Mouse (Mus musculus) intestine, embryonic 14.5 days (tissue): ENCODE measurements around the gene Pdgfra. TPM values are rescaled to one million over a fixed set of nuclear protein-coding genes. Genes with fewer than 3 reads are reported as not detected.

Source experiments
- ATAC-seq: fragments of 200-750 bp; cut with Nextera tagmentation; replicated peaks from 2 replicates; pipeline ENCODE4 v1.8.0; 2017; ENCODE audit warnings: low read depth, moderate number of reproducible peaks, moderate TSS enrichment, moderate library complexity; ENCODE audit not compliant: low FRiP score, low TSS enrichment
- DNase-seq: peaks from one replicate; pipeline ENCODE4 v3.0.0-alpha.2; 2018; ENCODE audit warnings: low spot score
- H3K27ac ChIP-seq: fragments of 300-500 bp; sonication (generic); 2 replicates; pipeline ENCODE4 v1.5.1; 2014; ENCODE audit warnings: low read depth, mild to moderate bottlenecking, control low read depth
- H3K27me3 ChIP-seq: fragments of 300-500 bp; sonication (generic); replicated peaks from 2 replicates; pipeline ENCODE4 v1.6.1; 2014; ENCODE audit warnings: low read length, control low read depth; ENCODE audit not compliant: control insufficient read depth, insufficient read depth
- H3K36me3 ChIP-seq: fragments of 300-500 bp; sonication (generic); 2 replicates; pipeline ENCODE4 v1.6.1; 2014; ENCODE audit warnings: low read length, control low read depth; ENCODE audit not compliant: control insufficient read depth, insufficient read depth
- H3K4me1 ChIP-seq: fragments of 300-500 bp; sonication (generic); replicated peaks from 2 replicates; pipeline ENCODE4 v1.6.1; 2014; ENCODE audit warnings: low read length, control low read depth, mixed read lengths; ENCODE audit not compliant: control insufficient read depth, insufficient read depth
- H3K4me2 ChIP-seq: fragments of 300-500 bp; sonication (generic); 2 replicates; pipeline ENCODE4 v1.6.1; 2014; ENCODE audit warnings: low read length
- H3K4me3 ChIP-seq: fragments of 300-500 bp; sonication (generic); 2 replicates; pipeline ENCODE4 v1.5.1; 2014; ENCODE audit warnings: low read depth, low read length, control low read depth, mixed read lengths
- H3K9ac ChIP-seq: fragments of 300-500 bp; sonication (generic); 2 replicates; pipeline ENCODE4 v1.6.1; 2014; ENCODE audit warnings: mild to moderate bottlenecking, low read length
- H3K9me3 ChIP-seq: fragments of 300-500 bp; sonication (generic); 2 replicates; pipeline ENCODE4 v1.6.1; 2016; ENCODE audit warnings: low read length, control low read depth; ENCODE audit not compliant: control insufficient read depth
- WGBS: fragments of 180-500 bp; shearing (Covaris S2); extraction: QIAGEN DNeasy Blood & Tissue Kit; methylation state at CpG from one replicate; pipeline ENCODE4 v1.1.7; 2014; 5-methylcytosine and 5-hydroxymethylcytosine counted together
- polyA plus RNA-seq: library from polyadenylated mRNA; unstranded; fragments of >200 nt; fragmentation: Nextera tagmentation; extraction: Ambion mirVana; gene quantifications from 2 replicates; pipeline ENCODE4 v1.2.1, GENCODE M21; 2014

Pdgfra gene
- polyA plus RNA-seq, result 50.9 and 62.3 TPM in 2 replicates

DNA sequence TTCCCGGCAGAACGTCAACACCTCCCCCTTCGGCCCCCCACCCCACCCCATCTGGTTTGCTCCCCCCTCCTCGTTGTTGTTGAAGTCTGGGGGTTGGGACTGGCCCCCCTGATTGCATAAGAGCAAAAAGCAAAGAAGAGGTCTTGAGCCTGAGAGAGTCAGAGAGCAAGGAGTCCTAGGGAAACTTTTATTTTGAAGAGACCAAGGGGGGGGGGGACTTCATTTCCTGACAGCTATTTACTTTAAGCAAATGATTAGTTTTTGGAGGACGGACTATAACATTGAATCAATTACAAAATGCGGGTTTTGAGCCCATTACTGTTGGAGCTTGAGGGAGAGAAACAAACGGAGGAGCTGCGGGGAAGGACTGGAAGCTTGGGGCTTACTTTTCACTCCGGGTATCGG, at the start of gene Pdgfra:
Gene Pdgfra (plus strand): TSS at position 272 of the 405 bp plus-strand sequence.
- H3K4me3 ChIP-seq, result peak within 1 kb of the TSS; percentile 63
- DNase-seq, result peak; percentile 64
- no peaks in the 10 kb centered on the region for H3K36me3 ChIP-seq
- H3K9me3 ChIP-seq, result no peaks in the 10 kb centered on the region
- peak within 1 kb of the TSS; percentile 93 for H3K9ac ChIP-seq
- ATAC-seq, result no peak
- H3K4me2 ChIP-seq, result peak within 1 kb of the TSS; percentile 55
- WGBS, result 3% methylated on average over 10 of the region's 10 CpGs
- H3K4me1 ChIP-seq, result peaks cover 14% of the 10 kb centered on the region
- H3K27ac ChIP-seq, result peak within 1 kb of the TSS; percentile 96
- H3K27me3 ChIP-seq, result peaks cover 56% of the 10 kb centered on the region

DNA sequence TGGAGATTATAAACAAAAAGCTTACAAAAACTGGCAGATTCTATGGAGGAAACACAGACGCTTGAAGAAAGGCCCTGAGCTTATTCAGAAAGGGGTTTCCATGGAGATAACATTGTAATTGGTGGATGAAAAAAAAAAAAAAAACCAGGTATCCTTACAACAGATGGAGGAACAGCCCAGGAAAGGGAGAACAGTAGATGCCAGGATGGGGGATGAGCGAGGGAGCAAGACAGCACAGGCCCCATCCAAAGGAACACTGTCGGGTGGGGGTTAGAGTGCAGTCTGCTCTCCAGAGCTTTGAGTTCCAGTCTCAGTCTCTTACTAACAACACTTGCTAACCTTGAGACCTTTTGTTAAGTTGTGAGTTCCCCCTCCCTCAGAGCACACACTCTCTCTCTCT, 45.6 kb upstream of the Pdgfra start:
- ATAC-seq (no peak), DNase-seq (no peak)
- Histone ChIP-seq H3K4me2 (no peak overlapping the region), H3K4me3 (no peak overlapping the region), H3K36me3 (no peaks in the 10 kb centered on the region), H3K9me3 (0 out of 2 replicates have a peak, but pooled peaks cover 3% of the 10 kb centered on the region), H3K4me1 (0 out of 2 replicates have a peak, but pooled peaks cover 2% of the 10 kb centered on the region), H3K9ac (no peak overlapping the region), H3K27ac (no peak overlapping the region), H3K27me3 (no peaks in the 10 kb centered on the region)
- 83% methylated on average over 3 of the region's 3 CpGs for WGBS

DNA sequence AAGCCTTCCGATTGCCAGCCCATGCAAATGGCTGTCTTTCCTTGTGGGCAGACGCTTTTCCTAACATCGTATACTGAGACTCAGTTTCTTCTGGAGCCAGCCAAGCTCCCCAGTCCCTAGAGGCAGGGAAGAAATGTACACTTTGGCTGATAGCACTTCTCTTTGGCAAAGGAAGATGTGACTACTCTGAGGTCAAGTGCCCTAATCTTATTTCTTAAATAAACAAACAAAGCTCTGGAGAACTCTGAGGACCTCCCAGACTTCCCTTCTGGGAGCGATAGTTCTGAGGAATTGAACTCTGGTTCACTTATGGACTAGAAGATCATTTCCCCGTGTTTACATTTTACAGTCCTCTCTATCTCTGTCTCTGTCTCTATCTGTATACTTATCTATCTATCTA, 42.7 kb upstream of the Pdgfra start:
- no peak overlapping the region for H3K27ac ChIP-seq
- no peaks in the 10 kb centered on the region for H3K27me3 ChIP-seq
- WGBS, result 30% methylated on average over 5 of the region's 5 CpGs
- 0 out of 2 replicates have a peak, but pooled peaks cover 2% of the 10 kb centered on the region for H3K4me1 ChIP-seq
- 0 out of 2 replicates have a peak, but pooled peaks cover 3% of the 10 kb centered on the region for H3K9me3 ChIP-seq
- no peaks in the 10 kb centered on the region for H3K36me3 ChIP-seq
- no peak overlapping the region for H3K4me3 ChIP-seq
- DNase-seq (no peak), ATAC-seq (no peak)
- H3K9ac ChIP-seq, result no peak overlapping the region
- H3K4me2 ChIP-seq, result no peak overlapping the region

DNA sequence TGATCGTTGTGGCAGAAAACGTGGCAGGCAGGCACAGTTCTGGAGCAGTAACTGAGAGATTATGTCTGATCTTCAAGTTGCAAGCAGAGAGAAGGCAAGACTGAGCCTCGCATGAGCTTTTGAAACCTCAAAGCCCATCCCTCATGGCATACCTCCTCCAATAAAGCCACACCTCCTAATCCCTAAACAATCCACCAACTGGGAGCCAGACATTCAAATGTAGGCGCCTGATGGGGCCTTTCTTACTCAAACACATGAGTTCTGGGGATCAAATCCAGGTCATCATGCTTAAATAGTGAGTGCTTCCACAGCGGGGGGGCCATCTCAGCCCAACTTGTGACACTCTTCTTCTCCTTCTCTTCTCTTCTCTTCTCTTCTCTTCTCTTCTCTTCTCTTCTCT, 40.3 kb upstream of the Pdgfra start:
- Histone ChIP-seq H3K36me3 (no peaks in the 10 kb centered on the region), H3K9ac (no peak overlapping the region), H3K9me3 (0 out of 2 replicates have a peak, but pooled peaks cover 3% of the 10 kb centered on the region), H3K4me1 (0 out of 2 replicates have a peak, but pooled peaks cover 2% of the 10 kb centered on the region), H3K4me2 (no peak overlapping the region), H3K27ac (no peak overlapping the region), H3K4me3 (no peak overlapping the region), H3K27me3 (no peaks in the 10 kb centered on the region)
- ATAC-seq (no peak), DNase-seq (no peak)
- 65% methylated on average over 5 of the region's 5 CpGs for WGBS

- no peak overlapping the region for H3K27ac ChIP-seq
- 61% methylated on average over 7 of the region's 7 CpGs for WGBS
- no peak for ATAC-seq
- no peaks in the 10 kb centered on the region for H3K9me3 ChIP-seq
- no peaks in the 10 kb centered on the region for H3K36me3 ChIP-seq
- no peak overlapping the region for H3K9ac ChIP-seq
- DNase-seq, result no peak
- H3K4me1 ChIP-seq, result no peaks in the 10 kb centered on the region
- no peak overlapping the region for H3K4me3 ChIP-seq
- H3K27me3 ChIP-seq, result no peaks in the 10 kb centered on the region
- no peak overlapping the region for H3K4me2 ChIP-seq
Measured at GRCm38 (mm10) chr5:75118840-75119239, 33.3 kb upstream of the Pdgfra start.

DNA sequence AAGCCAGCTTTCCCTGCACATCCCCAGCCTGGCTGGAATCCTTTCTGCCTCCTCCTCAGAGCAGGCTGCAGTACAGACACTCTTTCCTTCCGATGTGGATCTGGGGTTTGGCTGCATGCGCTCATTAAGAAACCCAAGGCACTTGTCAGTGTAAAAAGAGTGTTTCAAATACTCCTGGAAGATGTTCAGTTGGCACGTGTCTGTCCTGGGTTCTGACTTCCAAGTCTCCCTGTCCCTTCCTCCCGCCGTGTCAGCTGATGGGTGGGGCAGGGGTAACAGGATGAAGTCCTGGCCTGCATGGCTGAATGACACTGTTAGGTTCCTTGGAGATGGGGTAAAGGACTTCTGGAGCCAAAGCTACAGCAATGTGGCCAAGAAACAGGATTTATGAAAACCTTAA, 30.4 kb upstream of the Pdgfra start:
- H3K4me2 ChIP-seq, result no peak overlapping the region
- DNase-seq (no peak), ATAC-seq (no peak)
- H3K9me3 ChIP-seq, result no peaks in the 10 kb centered on the region
- H3K9ac ChIP-seq, result no peak overlapping the region
- 48% methylated on average over 5 of the region's 5 CpGs for WGBS
- no peaks in the 10 kb centered on the region for H3K36me3 ChIP-seq
- H3K4me1 ChIP-seq, result no peaks in the 10 kb centered on the region
- no peak overlapping the region for H3K27ac ChIP-seq
- H3K27me3 ChIP-seq, result no peaks in the 10 kb centered on the region
- no peak overlapping the region for H3K4me3 ChIP-seq

DNA sequence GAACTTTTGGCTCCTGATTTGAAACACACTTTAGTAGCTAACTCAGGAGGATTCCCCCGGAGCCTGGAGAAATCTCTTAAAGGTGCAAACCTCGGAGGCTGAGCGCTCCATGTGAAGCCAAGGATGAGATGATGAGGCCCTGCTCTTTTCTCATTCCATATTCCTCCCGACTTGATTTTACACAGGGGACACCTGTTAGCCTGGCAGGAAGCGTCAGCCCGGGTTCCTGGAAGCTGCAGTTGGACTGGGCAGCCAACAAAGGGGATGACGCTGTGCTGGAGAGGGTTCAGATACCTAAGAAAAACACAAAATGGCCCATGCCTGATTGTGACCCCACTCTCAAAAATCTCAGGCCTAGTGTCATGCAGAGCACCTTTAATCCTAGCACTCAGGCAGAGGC, 17.4 kb upstream of the Pdgfra start:
- Histone ChIP-seq H3K27ac (no peak overlapping the region), H3K9ac (no peak overlapping the region), H3K36me3 (no peaks in the 10 kb centered on the region), H3K9me3 (no peaks in the 10 kb centered on the region), H3K4me2 (no peak overlapping the region), H3K4me3 (no peak overlapping the region), H3K27me3 (no peaks in the 10 kb centered on the region), H3K4me1 (no peaks in the 10 kb centered on the region)
- WGBS, result 88% methylated on average over 7 of the region's 7 CpGs
- DNase-seq, result no peak
- ATAC-seq, result no peak

DNA sequence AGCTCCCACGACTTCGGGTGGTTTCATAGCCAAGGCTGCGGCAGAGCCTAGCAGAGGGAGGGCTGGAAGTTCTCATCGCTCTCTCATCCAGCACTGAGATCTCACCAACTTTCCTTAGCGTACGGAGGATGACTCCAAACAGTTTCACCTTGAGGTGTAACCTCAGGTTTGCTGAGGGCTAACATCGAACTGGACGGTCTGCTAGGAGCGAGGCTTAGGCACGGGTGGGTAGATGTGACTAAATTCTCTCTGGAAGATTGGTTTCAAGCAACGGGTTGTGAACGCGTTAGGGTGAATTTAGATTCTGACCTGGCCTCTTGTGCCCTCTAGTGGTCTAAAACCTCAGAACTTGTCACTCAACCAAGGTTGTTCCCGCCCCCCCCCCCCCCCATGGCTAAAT, 9.0 kb upstream of the Pdgfra start:
- peak overlapping the region; percentile 27; the same call in 1 of the 2 replicates for H3K9ac ChIP-seq
- WGBS, result 5% methylated on average over 14 of the region's 14 CpGs
- ATAC-seq, result no peak
- H3K4me1 ChIP-seq, result peaks cover 5% of the 10 kb centered on the region
- H3K4me2 ChIP-seq, result peak overlapping the region; percentile 62
- no peaks in the 10 kb centered on the region for H3K9me3 ChIP-seq
- no peaks in the 10 kb centered on the region for H3K36me3 ChIP-seq
- peak overlapping the region; percentile 25 for H3K4me3 ChIP-seq
- peak; percentile 81 for DNase-seq
- no peak overlapping the region for H3K27ac ChIP-seq
- peaks cover 18% of the 10 kb centered on the region for H3K27me3 ChIP-seq

DNA sequence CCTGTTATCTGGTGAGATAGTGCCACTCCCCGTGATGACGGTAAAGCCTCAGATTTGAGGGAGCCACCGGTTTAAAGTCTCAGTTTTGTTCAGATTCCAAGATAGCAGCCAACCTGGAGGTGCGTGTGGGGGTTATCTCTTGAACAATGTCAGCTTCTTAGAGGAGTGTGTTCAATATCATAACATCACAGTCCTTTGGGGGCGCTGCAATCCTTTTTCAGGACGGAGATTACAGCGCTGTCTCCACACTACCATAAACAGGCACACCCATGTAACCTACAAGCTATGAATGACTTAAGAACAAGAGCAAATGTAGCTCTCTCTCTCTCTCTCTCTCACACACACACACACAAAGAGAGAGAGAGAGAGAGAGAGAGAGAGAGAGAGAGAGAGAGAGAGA, 8.3 kb upstream of the Pdgfra start:
- Histone ChIP-seq H3K4me1 (peaks cover 8% of the 10 kb centered on the region), H3K9ac (no peak overlapping the region), H3K9me3 (no peaks in the 10 kb centered on the region), H3K4me2 (no peak overlapping the region), H3K36me3 (no peaks in the 10 kb centered on the region), H3K27ac (no peak overlapping the region), H3K4me3 (no peak overlapping the region), H3K27me3 (peaks cover 25% of the 10 kb centered on the region)
- 45% methylated on average over 7 of the region's 7 CpGs for WGBS
- ATAC-seq (no peak), DNase-seq (no peak)
